Mouse (Mus musculus) lung, postnatal 25 days (tissue): ENCODE data around the gene Peg12.
A peak's percentile ranks its signal among the peaks of the same experiment; 100 is the strongest.

ENCODE experiments used
- DNase-seq: peaks from one replicate; pipeline ENCODE4 v3.0.0; 2022; ENCODE audit warnings: low spot score

Peg12 gene

GRCm38 (mm10) chr7:62463878-62464755 is at the start of gene Peg12:
Gene Peg12, minus strand, starts transcription at chr7:62464510.
- DNase-seq: peak; percentile 55

- no peak for DNase-seq
These were observed 21.8 kb upstream of the Peg12 start for GRCm38 (mm10) chr7:62486139-62486538.

GRCm38 (mm10) chr7:62463007-62463877 is 1.1 kb downstream of the Peg12 start:
- no peak for DNase-seq

- no peak for DNase-seq
These were observed 1.9 kb downstream of the Peg12 start for GRCm38 (mm10) chr7:62462229-62463006.

GRCm38 (mm10) chr7:62452353-62452752 is 12.0 kb downstream of the Peg12 start:
- no peak for DNase-seq

DNA sequence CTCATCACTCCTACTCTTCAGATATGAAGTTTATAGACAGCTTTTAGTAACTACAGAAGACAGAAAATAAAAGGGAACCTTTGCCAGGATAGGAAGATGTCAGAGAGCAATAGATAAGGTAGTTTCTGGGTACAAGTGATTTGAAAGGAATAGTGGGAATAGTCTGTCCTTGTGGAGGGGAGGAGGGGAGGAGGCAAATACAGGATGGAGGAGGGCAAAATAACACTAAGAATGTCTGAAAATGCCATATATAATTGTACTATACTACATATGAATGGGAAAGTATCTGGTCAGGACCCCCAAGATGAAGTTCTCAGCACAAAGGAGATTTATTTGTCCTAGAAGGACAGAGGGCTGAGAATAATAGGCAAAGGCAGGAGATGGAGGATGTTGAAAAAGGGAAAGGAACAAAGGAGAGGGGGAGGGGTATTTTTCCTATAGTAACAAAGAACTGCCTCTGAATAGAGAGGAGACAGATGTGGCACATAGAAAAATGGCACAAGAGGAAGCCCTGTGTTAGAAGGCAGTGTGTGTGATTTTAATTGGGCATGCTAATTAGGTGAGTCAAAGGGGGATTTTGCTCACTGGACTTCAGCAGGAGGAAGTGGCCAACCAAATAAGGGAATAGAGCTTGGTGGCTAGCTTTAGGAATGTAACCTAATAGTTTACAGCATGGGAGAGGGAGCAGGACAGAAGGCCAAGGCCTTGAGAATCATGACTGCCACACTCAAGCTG is 18.7 kb downstream of the Peg12 start:
- DNase-seq: no peak

- no peak for DNase-seq
These were observed 27.9 kb downstream of the Peg12 start for GRCm38 (mm10) chr7:62436394-62436793.

- no peak for DNase-seq
These were observed 31.1 kb downstream of the Peg12 start for GRCm38 (mm10) chr7:62433243-62433642.

- no peak for DNase-seq
These were observed 36.0 kb downstream of the Peg12 start for GRCm38 (mm10) chr7:62428337-62428736.

- DNase-seq: no peak
These were observed 41.1 kb downstream of the Peg12 start for GRCm38 (mm10) chr7:62423210-62423609.

- DNase-seq: no peak
These were observed 43.7 kb downstream of the Peg12 start for GRCm38 (mm10) chr7:62420566-62420965.

- peak; percentile 73 for DNase-seq
These were observed 44.6 kb downstream of the Peg12 start, which contains the start of gene Mkrn3 for GRCm38 (mm10) chr7:62419493-62420360. Gene Mkrn3, minus strand, starts transcription at chr7:62420139.

- no peak for DNase-seq
These were observed 45.2 kb downstream of the Peg12 start for GRCm38 (mm10) chr7:62419105-62419492.

GRCm38 (mm10) chr7:62418346-62418745 is 46.0 kb downstream of the Peg12 start:
- DNase-seq: no peak

- no peak for DNase-seq
These were observed 48.1 kb downstream of the Peg12 start for GRCm38 (mm10) chr7:62416173-62416572.

GRCm38 (mm10) chr7:62415222-62415621 is 49.1 kb downstream of the Peg12 start:
- DNase-seq: no peak
